Mouse (Mus musculus) brain, embryonic 14.5 days (tissue): ENCODE measurements around the gene Parp3. TPM values are rescaled to one million over a fixed set of nuclear protein-coding genes. Genes with fewer than 3 reads are reported as not detected.
A peak's percentile ranks its signal among the peaks of the same experiment; 100 is the strongest.

Source experiments
- DNase-seq: peaks from one replicate; pipeline ENCODE4 v3.0.0-alpha.2; 2011; ENCODE audit warnings: low read depth
- CTCF ChIP-seq: fragments of 200-500 bp; IDR thresholded peaks from 2 replicates; pipeline ENCODE4 v1.5.1; 2012; ENCODE audit warnings: inconsistent platforms, mild to moderate bottlenecking, moderate library complexity, borderline replicate concordance; ENCODE audit not compliant: insufficient read depth, insufficient read length; ENCODE audit errors: extremely low read depth
- POLR2A ChIP-seq: fragments of 200-500 bp; IDR thresholded peaks from 2 replicates; pipeline ENCODE4 v1.6.1; 2012; ENCODE audit warnings: mild to moderate bottlenecking, inconsistent platforms, borderline replicate concordance; ENCODE audit not compliant: poor library complexity, insufficient read depth, insufficient read length, severe bottlenecking; ENCODE audit errors: extremely low read depth
- polyA plus RNA-seq: library from polyadenylated mRNA; depleted of rRNA; stranded (reverse); fragments of >200 nt; gene quantifications from 2 replicates; pipeline ENCODE4 v1.2.3, GENCODE M21; 2012

Parp3 gene
- polyA plus RNA-seq, 1 experiment: 1.4 TPM

- no peak for TF ChIP-seq POLR2A
- no peak for TF ChIP-seq CTCF
These were observed 25.5 kb downstream of the Parp3 start for GRCm38 (mm10) chr9:106451298-106451697.

GRCm38 (mm10) chr9:106450661-106451060, 26.1 kb downstream of the Parp3 start:
- DNase-seq: peak; percentile 59

More at GRCm38 (mm10) chr9:106451298-106451697, 25.5 kb downstream of the Parp3 start:
- no peak for DNase-seq

GRCm38 (mm10) chr9:106449947-106450346, 26.8 kb downstream of the Parp3 start:
- TF ChIP-seq POLR2A (no peak), CTCF (no peak)
- DNase-seq: no peak

More at GRCm38 (mm10) chr9:106450661-106451060, 26.1 kb downstream of the Parp3 start:
- TF ChIP-seq CTCF: no peak
- TF ChIP-seq POLR2A: no peak

GRCm38 (mm10) chr9:106448498-106449031, 28.2 kb downstream of the Parp3 start:
- peak; percentile 86 for DNase-seq
- TF ChIP-seq POLR2A (no peak), CTCF (peak; percentile 76)

- no peak for TF ChIP-seq CTCF
- no peak for TF ChIP-seq POLR2A
- no peak for DNase-seq
These were observed 28.8 kb downstream of the Parp3 start for GRCm38 (mm10) chr9:106447951-106448350.

- DNase-seq: peak; percentile 93
These were observed 29.4 kb downstream of the Parp3 start, which contains the start of the genes Abhd14b and Abhd14a for GRCm38 (mm10) chr9:106447348-106447747. TSS of gene Abhd14b (plus strand) at chr9:106447459. TSS of gene Abhd14a (minus strand) at chr9:106447678.

GRCm38 (mm10) chr9:106444836-106445235, 31.9 kb downstream of the Parp3 start:
- DNase-seq: no peak
- TF ChIP-seq CTCF (no peak), POLR2A (no peak)

More at GRCm38 (mm10) chr9:106447348-106447747, 29.4 kb downstream of the Parp3 start, which contains the start of the genes Abhd14b and Abhd14a:
- TF ChIP-seq POLR2A (no peak), CTCF (peak; percentile 53)

GRCm38 (mm10) chr9:106442680-106443079, 34.1 kb downstream of the Parp3 start:
- DNase-seq: no peak
- TF ChIP-seq CTCF (peak; percentile 14; the same call in 1 of the 2 replicates), POLR2A (no peak)

- DNase-seq: no peak
- TF ChIP-seq CTCF: no peak
- no peak for TF ChIP-seq POLR2A
These were observed 40.2 kb downstream of the Parp3 start for GRCm38 (mm10) chr9:106436566-106436965.

GRCm38 (mm10) chr9:106433389-106433788, 43.4 kb downstream of the Parp3 start:
- no peak for TF ChIP-seq CTCF
- no peak for TF ChIP-seq POLR2A
- no peak for DNase-seq

- TF ChIP-seq CTCF (no peak), POLR2A (no peak)
- DNase-seq: no peak
These were observed 46.8 kb downstream of the Parp3 start for GRCm38 (mm10) chr9:106430015-106430264.

- DNase-seq: peak; percentile 99
- TF ChIP-seq POLR2A (peak; percentile 42; the same call in 1 of the 2 replicates), CTCF (no peak)
These were observed 47.3 kb downstream of the Parp3 start, which contains the start of gene Rpl29 for GRCm38 (mm10) chr9:106429221-106430014. TSS of gene Rpl29 (plus strand) at chr9:106429454.

GRCm38 (mm10) chr9:106428719-106429220, 48.0 kb downstream of the Parp3 start:
- no peak for TF ChIP-seq POLR2A
- no peak for TF ChIP-seq CTCF

More at GRCm38 (mm10) chr9:106428719-106429220, 48.0 kb downstream of the Parp3 start:
- peak; percentile 34 for DNase-seq
